Mouse (Mus musculus) embryonic facial prominence, embryonic 14.5 days (tissue): ENCODE measurements around the gene Prickle2. TPM values are rescaled to one million over a fixed set of nuclear protein-coding genes. Genes with fewer than 3 reads are reported as not detected.

ENCODE experiments used
- ATAC-seq: fragments of 200-750 bp; cut with Nextera tagmentation; 2 replicates; pipeline ENCODE4 v1.8.0; 2017; ENCODE audit warnings: low read depth, moderate number of reproducible peaks, moderate TSS enrichment
- DNase-seq: peaks from one replicate; pipeline ENCODE4 v3.0.0-alpha.2; 2015; ENCODE audit warnings: low spot score
- H3K27ac ChIP-seq: fragments of 300-500 bp; sonication (generic); replicated peaks from 2 replicates; pipeline ENCODE4 v1.5.1; 2014; ENCODE audit warnings: low read depth, mild to moderate bottlenecking, low read length, moderate library complexity
- H3K27me3 ChIP-seq: fragments of 300-500 bp; sonication (generic); replicated peaks from 2 replicates; pipeline ENCODE4 v1.6.1; 2014; ENCODE audit warnings: low read length; ENCODE audit not compliant: control insufficient read depth, insufficient read depth
- H3K36me3 ChIP-seq: fragments of 300-500 bp; sonication (generic); 2 replicates; pipeline ENCODE4 v1.6.1; 2014; ENCODE audit warnings: low read length, mixed read lengths; ENCODE audit not compliant: control insufficient read depth, insufficient read depth
- H3K4me1 ChIP-seq: fragments of 300-500 bp; sonication (generic); 2 replicates; pipeline ENCODE4 v1.6.1; 2014; ENCODE audit warnings: antibody characterized with exemption, low read length; ENCODE audit not compliant: control insufficient read depth, insufficient read depth
- H3K4me2 ChIP-seq: fragments of 300-500 bp; sonication (generic); 2 replicates; pipeline ENCODE4 v1.6.1; 2014; ENCODE audit warnings: low read depth, mild to moderate bottlenecking, low read length, moderate library complexity, mixed read lengths
- H3K4me3 ChIP-seq: fragments of 300-500 bp; sonication (generic); 2 replicates; pipeline ENCODE4 v1.5.1; 2014; ENCODE audit warnings: low read depth, mild to moderate bottlenecking, low read length
- H3K9ac ChIP-seq: fragments of 300-500 bp; sonication (generic); 2 replicates; pipeline ENCODE4 v1.6.1; 2014; ENCODE audit warnings: low read depth, mild to moderate bottlenecking, low read length, moderate library complexity, mixed read lengths
- H3K9me3 ChIP-seq: fragments of 300-500 bp; sonication (generic); 2 replicates; pipeline ENCODE4 v1.6.1; 2016; ENCODE audit warnings: low read length; ENCODE audit not compliant: control insufficient read depth
- WGBS: fragments of 180-500 bp; shearing (Covaris S2); extraction: QIAGEN DNeasy Blood & Tissue Kit; methylation state at CpG from one replicate; pipeline ENCODE4 v1.1.7; 2014; 5-methylcytosine and 5-hydroxymethylcytosine counted together
- polyA plus RNA-seq: library from polyadenylated mRNA; unstranded; fragments of >200 nt; fragmentation: Nextera tagmentation; extraction: Ambion mirVana; gene quantifications from 2 replicates; pipeline ENCODE4 v1.2.1, GENCODE M21; 2014

The Prickle2 gene
- polyA plus RNA-seq, 1 experiment from 2014 or later = 7.0 TPM

- H3K27me3 ChIP-seq = no peaks in the 10 kb centered on the region
- H3K4me2 ChIP-seq = no peak overlapping the region
- 83% methylated on average over 4 of the region's 4 CpGs for WGBS
- peaks cover 4% of the 10 kb centered on the region; the same call in 1 of the 2 replicates for H3K4me1 ChIP-seq
- DNase-seq = no peak
- H3K27ac ChIP-seq = no peak overlapping the region
- no peak overlapping the region for H3K4me3 ChIP-seq
- no peaks in the 10 kb centered on the region for H3K36me3 ChIP-seq
- no peaks in the 10 kb centered on the region for H3K9me3 ChIP-seq
- ATAC-seq = no peak
- no peak overlapping the region for H3K9ac ChIP-seq
These were observed 247.9 kb downstream of the Prickle2 start for GRCm38 (mm10) chr6:92458026-92458425.

- DNase-seq (no peak), ATAC-seq (no peak)
- H3K9ac ChIP-seq = no peak overlapping the region
- peaks cover 3% of the 10 kb centered on the region; the same call in 1 of the 2 replicates for H3K4me1 ChIP-seq
- WGBS = 80% methylated on average over 1 of the region's 1 CpGs
- H3K9me3 ChIP-seq = no peaks in the 10 kb centered on the region
- H3K4me3 ChIP-seq = no peak overlapping the region
- H3K27me3 ChIP-seq = no peaks in the 10 kb centered on the region
- H3K36me3 ChIP-seq = no peaks in the 10 kb centered on the region
- H3K4me2 ChIP-seq = no peak overlapping the region
- no peak overlapping the region; the same call in 1 of the 2 replicates for H3K27ac ChIP-seq
These were observed 254.5 kb downstream of the Prickle2 start for GRCm38 (mm10) chr6:92451421-92451820.

- ATAC-seq = no peak
- Histone ChIP-seq H3K4me2 (no peak overlapping the region), H3K4me3 (no peak overlapping the region), H3K27me3 (no peaks in the 10 kb centered on the region), H3K9ac (no peak overlapping the region), H3K9me3 (no peaks in the 10 kb centered on the region), H3K27ac (no peak overlapping the region), H3K36me3 (no peaks in the 10 kb centered on the region), H3K4me1 (peaks cover 3% of the 10 kb centered on the region; the same call in 1 of the 2 replicates)
- DNase-seq = no peak
- WGBS = 80% methylated on average over 1 of the region's 1 CpGs
These were observed 256.0 kb downstream of the Prickle2 start for GRCm38 (mm10) chr6:92449956-92450355.

GRCm38 (mm10) chr6:92446662-92447061 is 259.3 kb downstream of the Prickle2 start:
- Histone ChIP-seq H3K27ac (no peak overlapping the region), H3K27me3 (no peaks in the 10 kb centered on the region), H3K9me3 (no peaks in the 10 kb centered on the region), H3K9ac (no peak overlapping the region), H3K4me3 (no peak overlapping the region), H3K4me2 (no peak overlapping the region), H3K36me3 (no peaks in the 10 kb centered on the region), H3K4me1 (no peaks in the 10 kb centered on the region)
- DNase-seq = no peak
- 55% methylated on average over 3 of the region's 3 CpGs for WGBS
- no peak for ATAC-seq

- Histone ChIP-seq H3K9me3 (no peaks in the 10 kb centered on the region), H3K27ac (no peak overlapping the region), H3K4me2 (no peak overlapping the region), H3K9ac (no peak overlapping the region), H3K4me1 (no peaks in the 10 kb centered on the region), H3K4me3 (no peak overlapping the region), H3K36me3 (no peaks in the 10 kb centered on the region), H3K27me3 (no peaks in the 10 kb centered on the region)
- WGBS = 50% methylated on average over 2 of the region's 3 CpGs
- no peak for ATAC-seq
- DNase-seq = no peak
These were observed 264.8 kb downstream of the Prickle2 start for GRCm38 (mm10) chr6:92441205-92441604.

GRCm38 (mm10) chr6:92440251-92440650 is 265.7 kb downstream of the Prickle2 start:
- H3K27me3 ChIP-seq = no peaks in the 10 kb centered on the region
- no peak for DNase-seq
- no peaks in the 10 kb centered on the region for H3K36me3 ChIP-seq
- no peaks in the 10 kb centered on the region for H3K9me3 ChIP-seq
- no peak for ATAC-seq
- WGBS = 94% methylated on average over 3 of the region's 3 CpGs
- no peak overlapping the region for H3K9ac ChIP-seq
- no peaks in the 10 kb centered on the region for H3K4me1 ChIP-seq
- no peak overlapping the region for H3K27ac ChIP-seq
- no peak overlapping the region for H3K4me2 ChIP-seq
- no peak overlapping the region for H3K4me3 ChIP-seq

GRCm38 (mm10) chr6:92432146-92432545 is 273.8 kb downstream of the Prickle2 start:
- Histone ChIP-seq H3K9ac (no peak overlapping the region), H3K27me3 (no peaks in the 10 kb centered on the region), H3K27ac (no peak overlapping the region), H3K4me3 (no peak overlapping the region), H3K36me3 (no peaks in the 10 kb centered on the region), H3K4me2 (no peak overlapping the region), H3K9me3 (no peaks in the 10 kb centered on the region), H3K4me1 (peaks cover 7% of the 10 kb centered on the region; the same call in 1 of the 2 replicates)
- DNase-seq (no peak), ATAC-seq (no peak)
- WGBS = 88% methylated on average over 5 of the region's 5 CpGs

- Histone ChIP-seq H3K9ac (no peak overlapping the region), H3K36me3 (no peaks in the 10 kb centered on the region), H3K27ac (no peak overlapping the region), H3K4me3 (no peak overlapping the region), H3K9me3 (no peaks in the 10 kb centered on the region), H3K4me1 (peaks cover 7% of the 10 kb centered on the region; the same call in 1 of the 2 replicates), H3K27me3 (no peaks in the 10 kb centered on the region), H3K4me2 (no peak overlapping the region)
- 64% methylated on average over 7 of the region's 7 CpGs for WGBS
- DNase-seq (peak; percentile 52), ATAC-seq (no peak)
These were observed 278.4 kb downstream of the Prickle2 start for GRCm38 (mm10) chr6:92427406-92428171.

- H3K27ac ChIP-seq = no peak overlapping the region
- peaks cover 7% of the 10 kb centered on the region; the same call in 1 of the 2 replicates for H3K4me1 ChIP-seq
- H3K4me2 ChIP-seq = no peak overlapping the region
- DNase-seq = peak; percentile 44
- WGBS = 72% methylated on average over 8 of the region's 8 CpGs
- H3K9me3 ChIP-seq = no peaks in the 10 kb centered on the region
- no peak overlapping the region for H3K4me3 ChIP-seq
- peaks cover 13% of the 10 kb centered on the region for H3K36me3 ChIP-seq
- H3K27me3 ChIP-seq = no peaks in the 10 kb centered on the region
- H3K9ac ChIP-seq = no peak overlapping the region
- no peak for ATAC-seq
These were observed 280.1 kb downstream of the Prickle2 start for GRCm38 (mm10) chr6:92425901-92426300.
